Mouse (Mus musculus): ENCODE data around the gene Bcl2. TPM values are rescaled to one million over a fixed set of nuclear protein-coding genes. Genes with fewer than 3 reads are reported as not detected.

Gene Bcl2
- total and polyA plus RNA-seq, 3 experiments: 30.9 to 87.0 (median 38.8) TPM

DNA sequence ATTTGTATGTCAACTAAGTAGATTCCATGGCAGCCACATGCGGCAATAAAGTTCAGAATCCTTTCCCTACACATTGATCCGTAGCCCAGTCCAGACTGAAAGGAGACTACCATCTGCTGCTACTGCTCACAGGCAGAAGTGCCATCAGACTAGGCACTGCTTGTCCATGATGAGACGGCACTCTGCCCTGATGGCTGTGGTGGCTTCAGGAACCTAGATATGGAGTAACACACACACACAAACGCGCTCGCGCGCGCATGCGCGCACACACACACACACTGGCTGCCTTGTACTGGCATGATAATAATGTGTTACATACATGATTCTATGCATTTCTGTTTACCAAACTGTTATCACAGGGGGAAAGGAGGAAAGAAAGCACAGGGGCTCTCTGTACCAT, 76.4 kb downstream of the Bcl2 start:
- Histone ChIP-seq H3K4me1 (ENCODE audit: control insufficient read depth in 1 of 2, insufficient read depth in 2 of 2, low read length in 2 of 2) (0 out of 4 replicates have a peak, but pooled peaks cover 0 to 2% of the 10 kb centered on the region in 2 experiments), H3K79me2 (ENCODE audit: control insufficient read depth, insufficient read depth, low read length, poor library complexity) (peaks cover 2% of the 10 kb centered on the region), H3K9ac (ENCODE audit: control insufficient read depth, low read depth, low read length, poor library complexity, severe bottlenecking) (no peak overlapping the region)

DNA sequence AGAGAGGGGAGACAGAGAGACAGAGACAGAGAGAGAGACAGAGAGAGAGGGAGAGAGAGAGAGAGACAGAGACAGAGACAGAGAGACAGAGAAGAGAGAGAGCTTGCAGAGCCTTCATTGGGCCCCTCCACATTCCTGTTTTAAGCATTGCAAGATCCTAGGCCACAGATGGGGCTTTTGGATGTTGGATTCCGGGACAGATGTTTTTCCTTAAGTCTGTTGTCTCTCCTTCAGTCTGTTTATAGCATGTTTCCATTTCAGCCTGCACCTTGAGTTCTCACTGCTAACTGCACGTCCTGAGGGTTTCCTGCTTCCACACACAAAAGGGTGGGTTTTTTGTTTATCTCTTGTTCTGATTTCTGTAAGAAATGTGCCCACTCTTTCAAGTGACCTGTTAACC, 77.4 kb downstream of the Bcl2 start:
- TF ChIP-seq ZKSCAN1 (IDR thresholded peaks at IDR 0.05; ENCODE audit: low read depth, low read length) (no peak), HCFC1 (IDR thresholded peaks at IDR 0.05; ENCODE audit: low read depth, low read length) (no peak), TBP (IDR thresholded peaks at IDR 0.05; ENCODE audit: low read depth, low read length) (no peak), CTCF (IDR thresholded peaks at IDR 0.05 in 2 of 3, conservative IDR thresholded peaks at IDR 0.05 in 1 of 3; ENCODE audit: control insufficient read depth in 1 of 3, insufficient read depth in 1 of 3, low read depth in 2 of 3, low read length in 3 of 3, poor library complexity in 1 of 3, severe bottlenecking in 1 of 3) (no peak), ZMIZ1 (IDR thresholded peaks at IDR 0.05; ENCODE audit: low read depth, low read length) (no peak), SIN3A (IDR thresholded peaks at IDR 0.05; ENCODE audit: low read length) (no peak), POLR2A (IDR thresholded peaks at IDR 0.05; ENCODE audit: control insufficient read depth in 1 of 2, insufficient read depth in 1 of 2, low read depth in 1 of 2, low read length in 2 of 2, poor library complexity in 1 of 2) (no peak), KAT2A (conservative IDR thresholded peaks at IDR 0.05; ENCODE audit: low read depth, low read length) (no peak), MYC (IDR thresholded peaks at IDR 0.05; ENCODE audit: low read depth, low read length) (no peak), RCOR1 (IDR thresholded peaks at IDR 0.05; ENCODE audit: low read depth, low read length) (no peak), NELFE (IDR thresholded peaks at IDR 0.05; ENCODE audit: low read depth, low read length) (no peak), GATA1 (IDR thresholded peaks at IDR 0.05; ENCODE audit: low read depth, low read length) (no peak), CHD1 (IDR thresholded peaks at IDR 0.05; ENCODE audit: low read depth, low read length) (no peak), NRF1 (IDR thresholded peaks at IDR 0.05; ENCODE audit: insufficient read depth, low read depth, low read length, poor library complexity, severe bottlenecking) (no peak), TCF12 (IDR thresholded peaks at IDR 0.05; ENCODE audit: low read depth, low read length) (no peak)
- no peak overlapping the region for H3K27ac ChIP-seq (ENCODE audit: control insufficient read depth, low read depth, low read length)
- peaks cover 2% of the 10 kb centered on the region for H3K79me2 ChIP-seq (ENCODE audit: control insufficient read depth, insufficient read depth, low read length, poor library complexity)
- H3K9me3 ChIP-seq (replicated peaks; ENCODE audit: insufficient read depth, low read length): no peaks in the 10 kb centered on the region
- peaks cover 0 to 9% of the 10 kb centered on the region in 2 experiments; a peak in 2 of 4 replicates for H3K36me3 ChIP-seq (ENCODE audit: control insufficient read depth in 1 of 2, insufficient read depth in 2 of 2, low read length in 2 of 2)
- no peak overlapping the region for H3K9ac ChIP-seq (ENCODE audit: control insufficient read depth, low read depth, low read length, poor library complexity, severe bottlenecking)
- no peaks in the 10 kb centered on the region for H3K27me3 ChIP-seq (ENCODE audit: control insufficient read depth in 1 of 2, insufficient read depth in 2 of 2, low read length in 2 of 2)
- no peak for DNase-seq (ENCODE audit: low read depth, low spot score)
- H3K4me3 ChIP-seq (ENCODE audit: control insufficient read depth in 1 of 2, insufficient read depth in 1 of 2, low read depth in 2 of 2, low read length in 2 of 2): no peak overlapping the region
- peaks cover 2 to 8% of the 10 kb centered on the region in 2 experiments; a peak in 3 of 4 replicates for H3K4me1 ChIP-seq (ENCODE audit: control insufficient read depth in 1 of 2, insufficient read depth in 2 of 2, low read length in 2 of 2)

More for the DNA sequence above, 76.4 kb downstream of the Bcl2 start:
- Histone ChIP-seq H3K27ac (ENCODE audit: control insufficient read depth, low read depth, low read length) (no peak overlapping the region), H3K36me3 (ENCODE audit: control insufficient read depth in 1 of 2, insufficient read depth in 2 of 2, low read length in 2 of 2) (peaks cover 0 to under 1% of the 10 kb centered on the region in 2 experiments; a peak in 2 of 4 replicates), H3K9me3 (replicated peaks; ENCODE audit: insufficient read depth, low read length) (no peaks in the 10 kb centered on the region), H3K27me3 (ENCODE audit: control insufficient read depth in 1 of 2, insufficient read depth in 2 of 2, low read length in 2 of 2) (no peaks in the 10 kb centered on the region), H3K4me3 (ENCODE audit: control insufficient read depth in 1 of 2, insufficient read depth in 1 of 2, low read depth in 2 of 2, low read length in 2 of 2) (no peak overlapping the region)
- no peak for DNase-seq (ENCODE audit: low read depth, low spot score)
- no peak for TF ChIP-seq MXI1 (IDR thresholded peaks at IDR 0.05; ENCODE audit: low read depth, low read length)
- no peak for TF ChIP-seq GATA1 (IDR thresholded peaks at IDR 0.05; ENCODE audit: low read depth, low read length)
- no peak for TF ChIP-seq NELFE (IDR thresholded peaks at IDR 0.05; ENCODE audit: low read depth, low read length)
